Mouse (Mus musculus) lung, adult 2 months (tissue): ENCODE results near the gene Hist3h2a.

Experiments used
- CTCF ChIP-seq: fragments of 200-500 bp; IDR thresholded peaks from 2 replicates; pipeline ENCODE4 v1.5.1; 2011; ENCODE audit warnings: mild to moderate bottlenecking, low read length, control low read depth; ENCODE audit not compliant: insufficient read depth
- POLR2A ChIP-seq: fragments of 200-500 bp; IDR thresholded peaks from 2 replicates; pipeline ENCODE4 v1.6.1; 2011; ENCODE audit warnings: low read depth, mild to moderate bottlenecking, control low read depth, low read length, borderline replicate concordance; ENCODE audit errors: extremely low read depth

DNA sequence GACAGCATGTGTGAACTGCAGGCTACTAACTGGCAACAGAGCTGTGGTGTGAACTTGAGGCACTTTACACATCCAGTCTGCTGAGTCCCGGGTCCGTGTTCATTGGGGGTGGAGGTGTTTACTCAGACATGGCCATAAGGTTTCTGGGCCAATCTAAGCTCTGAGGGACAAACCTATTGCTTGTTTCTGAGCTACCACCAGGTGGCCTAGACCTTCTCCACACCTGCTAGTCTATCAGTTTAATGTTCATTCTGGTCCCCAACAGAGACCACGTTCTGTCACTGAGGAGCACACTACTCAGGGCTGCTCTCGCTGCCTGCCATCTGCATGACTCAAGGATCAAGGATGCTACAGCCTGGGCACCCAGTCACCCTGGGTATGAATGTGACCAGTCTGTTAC lies 22.9 kb upstream of the Hist3h2a start:
- TF ChIP-seq CTCF (no peak), POLR2A (no peak)
